Mouse (Mus musculus): Measurements from ENCODE around the gene Igf1r.

GRCm38 (mm10) chr7:68280352-68280869 is 327.8 kb downstream of the Igf1r start:
- TF ChIP-seq CTCF (IDR thresholded peaks at IDR 0.05) (no peak), EP300 (IDR thresholded peaks at IDR 0.05; ENCODE audit: insufficient read depth, low read depth, low read length) (no peak)
